Mouse (Mus musculus): ENCODE measurements around the gene Igf1r.

DNA sequence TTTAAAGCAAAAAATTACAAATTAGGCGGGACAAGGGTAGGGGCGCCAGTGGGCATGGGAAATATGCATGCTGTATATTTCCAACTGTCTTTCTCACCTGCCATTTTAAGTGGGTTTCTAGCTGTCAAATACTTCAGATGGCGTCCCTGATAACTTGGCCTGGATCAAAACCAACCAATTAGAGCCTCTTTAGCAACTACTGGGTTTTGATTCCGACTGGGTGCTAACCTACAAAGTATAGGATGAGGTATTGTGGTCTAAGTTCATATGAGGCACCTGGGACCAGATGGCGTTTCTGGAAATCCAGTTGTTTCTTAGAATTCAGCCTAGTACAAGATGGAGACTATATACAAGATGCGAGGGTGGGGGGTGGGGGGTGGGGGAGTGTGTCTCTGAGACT lies 319.2 kb downstream of the Igf1r start:
- TF ChIP-seq CTCF (IDR thresholded peaks at IDR 0.05; ENCODE audit: extremely low read depth, insufficient read depth, low read length) (no peak), POLR2A (IDR thresholded peaks at IDR 0.05; ENCODE audit: extremely low read depth, insufficient read depth, low read length) (no peak)

All from cortical plate, adult 2 months (tissue).